Mouse (Mus musculus) urinary bladder, adult 2 months (tissue): ENCODE data around the gene Washc1. TPM values are rescaled to one million over a fixed set of nuclear protein-coding genes. Genes with fewer than 3 reads are reported as not detected.
"Not testable (repeated sequence)": the region's sequence is repeated elsewhere in the genome, so short reads cannot be mapped to it uniquely, and the experiment has no call there.

Experiments
- DNase-seq: peaks from one replicate; pipeline ENCODE4 v3.0.0; 2022; ENCODE audit warnings: low spot score
- polyA plus RNA-seq: library from polyadenylated mRNA; depleted of rRNA; stranded (reverse); fragments of >200 nt; gene quantifications from 2 replicates; pipeline ENCODE4 v1.2.3, GENCODE M21; 2012; rRNA removed

The Washc1 gene
- polyA plus RNA-seq, 1 experiment = 31.8 TPM

- no peak for DNase-seq
These were observed 821 bp downstream of the Washc1 start for GRCm38 (mm10) chr17:66112166-66112565.

GRCm38 (mm10) chr17:66118991-66119390 lies 7.6 kb downstream of the Washc1 start:
- DNase-seq = no peak

GRCm38 (mm10) chr17:66120701-66121100 lies 9.4 kb downstream of the Washc1 start:
- no peak for DNase-seq

- DNase-seq = peak; percentile 95
These were observed 11.9 kb downstream of the Washc1 start, which contains the start of gene Ddx11 for GRCm38 (mm10) chr17:66123066-66123815. Ddx11 (plus strand) TSS chr17:66123520.

GRCm38 (mm10) chr17:66123816-66124610 lies 12.7 kb downstream of the Washc1 start:
- DNase-seq = no peak

GRCm38 (mm10) chr17:66125211-66125610 lies 13.9 kb downstream of the Washc1 start:
- DNase-seq = no peak

GRCm38 (mm10) chr17:66130371-66130770 lies 19.0 kb downstream of the Washc1 start:
- no peak for DNase-seq

GRCm38 (mm10) chr17:66131212-66131611 lies 19.9 kb downstream of the Washc1 start:
- no peak for DNase-seq

- not testable (repeated sequence) for DNase-seq
These were observed 41.6 kb downstream of the Washc1 start for GRCm38 (mm10) chr17:66152706-66153662.

- DNase-seq = not testable (repeated sequence)
These were observed 42.5 kb downstream of the Washc1 start for GRCm38 (mm10) chr17:66153735-66154423.

GRCm38 (mm10) chr17:66154876-66155275 lies 43.5 kb downstream of the Washc1 start:
- DNase-seq = no peak

GRCm38 (mm10) chr17:66158271-66158670 lies 46.9 kb downstream of the Washc1 start:
- no peak for DNase-seq

- not testable (repeated sequence) for DNase-seq
These were observed 55.8 kb downstream of the Washc1 start for GRCm38 (mm10) chr17:66167141-66167540.

Other genes starting within 250 kb of the Washc1 start
- gene Ralbp1, start 225.7 kb upstream of the Washc1 start, polyA plus RNA-seq = 59.0 and 64.8 TPM in 2 replicates
- 86.6 and 99.4 TPM in 2 replicates for gene Twsg1, start 160.3 kb upstream of the Washc1 start, polyA plus RNA-seq
- gene Ankrd12, start 34.5 kb upstream of the Washc1 start, polyA plus RNA-seq = 21.7 and 21.9 TPM in 2 replicates
- 137 and 145 TPM in 2 replicates for gene Ndufv2, start 10.0 kb upstream of the Washc1 start, polyA plus RNA-seq
- gene Ddx11, start 12.0 kb downstream of the Washc1 start, polyA plus RNA-seq = 5.2 and 5.9 TPM in 2 replicates